Mouse (Mus musculus): Measurements from ENCODE around the gene Trappc11. TPM values are rescaled to one million over a fixed set of nuclear protein-coding genes. Genes with fewer than 3 reads are reported as not detected.

Gene Trappc11
- polyA plus RNA-seq (2021; fragmentation: Nextera tagmentation) = 17.9 and 20.6 TPM in 2 replicates
- long read RNA-seq, experiment 1, full-length matches to known transcripts = 89 of 136 reads
- long read RNA-seq, experiment 1, partial matches to known transcripts = 26 of 136 reads
- long read RNA-seq, experiment 1, other reads (novel, unspliced or antisense) = 21 of 136 reads
- long read RNA-seq, experiment 2, full-length matches to known transcripts = 8 of 27 reads
- long read RNA-seq, experiment 2, partial matches to known transcripts = 17 of 27 reads
- long read RNA-seq, experiment 2, other reads (novel, unspliced or antisense) = 2 of 27 reads

GRCm38 (mm10) chr8:47533344-47534125, at the start of gene Trappc11, which contains the start of gene Rwdd4a:
TSS of gene Trappc11 (minus strand) at chr8:47533470.
TSS of gene Rwdd4a (plus strand) at chr8:47533664.

GRCm38 (mm10) chr8:47446312-47447046, 86.8 kb downstream of the Trappc11 start, which contains the start of gene Stox2:
TSS of gene Stox2 (minus strand) at chr8:47446362.

Other genes with a start within 250 kb of the Trappc11 start
- gene Stox2, start 87.1 kb downstream of the Trappc11 start, polyA plus RNA-seq (2021; fragmentation: Nextera tagmentation) = 10.5 and 15.2 TPM in 2 replicates
- 14.5 and 23.4 TPM in 2 replicates for gene Rwdd4a, start 194 bp upstream of the Trappc11 start, polyA plus RNA-seq (2021; fragmentation: Nextera tagmentation)
- 10.5 and 17.8 TPM in 2 replicates for gene Ing2, start 142.1 kb upstream of the Trappc11 start, polyA plus RNA-seq (2021; fragmentation: Nextera tagmentation)
- 10.8 and 10.9 TPM in 2 replicates for gene Cdkn2aip, start 180.5 kb upstream of the Trappc11 start, polyA plus RNA-seq (2021; fragmentation: Nextera tagmentation)

Measured in left cerebral cortex, adult 6 months (tissue).